Mouse (Mus musculus) adrenal gland, adult (tissue): ENCODE measurements at regions not wholly inside any gene's neighbourhood (a gene's known extent, or its start where the extent isn't known, plus 50 kb on each side); places are given as distances from the start of the nearest gene placed in this dataset.

ENCODE experiments used
- DNase-seq, 2 experiments: peaks; one replicate each; pipeline ENCODE4 v3.0.0; 2022 to 2023; ENCODE audit warnings: low spot score in 1 of 2; ENCODE audit not compliant: inconsistent age in 2 of 2

- DNase-seq = no peak
Observed at GRCm38 (mm10) chr11:65638211-65638610, 149.9 kb downstream of the Map2k4 start.

- no peak for DNase-seq
Observed at GRCm38 (mm10) chr11:65637206-65637605, 150.9 kb downstream of the Map2k4 start.

DNA sequence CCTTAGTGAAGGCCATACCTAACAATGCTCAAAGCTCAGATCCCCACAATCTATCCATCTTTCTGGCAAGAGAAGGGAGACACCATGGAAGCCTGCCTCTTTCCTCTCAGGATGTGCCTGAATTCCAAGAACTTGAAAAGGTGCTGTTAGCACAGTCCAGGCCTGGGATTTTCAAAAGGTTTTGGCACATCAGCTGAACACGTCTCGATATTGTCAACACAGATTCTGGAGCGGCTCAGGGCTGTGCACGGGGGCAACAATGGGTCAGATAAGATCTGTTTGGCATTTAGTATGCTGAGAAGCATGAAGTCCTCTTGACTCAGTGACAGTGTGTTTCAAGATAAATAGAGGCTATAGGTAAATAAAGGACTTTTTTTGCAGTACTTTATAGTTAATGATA lies 152.8 kb downstream of the Map2k4 start:
- no peak for DNase-seq

GRCm38 (mm10) chr11:65631164-65631563 lies 156.9 kb downstream of the Map2k4 start:
- peak; percentile 14 to 76 for DNase-seq

DNA sequence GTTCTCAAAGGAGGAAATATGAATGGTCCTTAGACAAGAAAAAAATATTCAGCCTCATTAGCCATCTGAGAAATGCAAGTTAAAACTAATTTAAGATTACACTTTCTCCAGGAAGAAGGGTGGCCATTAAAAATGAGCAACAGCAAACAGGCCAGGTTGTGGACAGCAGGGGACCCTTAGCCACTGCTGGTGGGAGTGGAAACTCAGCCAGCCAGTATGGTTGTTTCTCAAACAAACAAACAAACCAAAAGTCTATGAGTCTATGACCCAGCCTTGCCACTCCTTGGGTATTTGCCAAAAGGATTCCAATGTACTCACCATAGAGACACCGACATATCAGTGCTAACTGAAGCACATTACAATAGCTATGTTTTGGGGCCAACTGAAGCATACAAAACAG lies 157.7 kb downstream of the Map2k4 start:
- no peak for DNase-seq

GRCm38 (mm10) chr11:65629320-65629719 lies 158.8 kb downstream of the Map2k4 start:
- no peak for DNase-seq

DNA sequence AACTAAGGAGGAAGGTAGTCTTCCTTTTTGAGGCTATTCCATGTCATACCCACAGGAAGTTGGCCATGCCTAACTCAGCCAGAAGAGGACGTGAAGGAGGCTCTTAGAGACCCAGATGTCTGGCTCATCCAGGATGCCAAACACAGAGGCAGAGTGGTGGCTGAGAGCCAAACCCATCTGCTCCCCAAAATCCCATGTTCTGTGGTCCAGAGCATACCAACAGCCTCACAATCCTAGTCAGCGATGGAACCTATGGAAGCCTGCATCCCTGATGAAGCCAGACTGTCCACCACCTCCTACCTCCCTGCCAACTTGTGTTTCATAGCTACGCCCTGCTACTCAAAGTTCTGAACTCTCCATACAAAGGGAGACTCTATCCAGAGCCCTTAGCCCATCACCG lies 169.1 kb downstream of the Map2k4 start:
- DNase-seq = no peak

- DNase-seq = no peak
Observed at GRCm38 (mm10) chr11:65610536-65610935, 177.6 kb downstream of the Map2k4 start.

- no peak for DNase-seq
Observed at GRCm38 (mm10) chr11:65609056-65609455, 179.0 kb downstream of the Map2k4 start.

DNA sequence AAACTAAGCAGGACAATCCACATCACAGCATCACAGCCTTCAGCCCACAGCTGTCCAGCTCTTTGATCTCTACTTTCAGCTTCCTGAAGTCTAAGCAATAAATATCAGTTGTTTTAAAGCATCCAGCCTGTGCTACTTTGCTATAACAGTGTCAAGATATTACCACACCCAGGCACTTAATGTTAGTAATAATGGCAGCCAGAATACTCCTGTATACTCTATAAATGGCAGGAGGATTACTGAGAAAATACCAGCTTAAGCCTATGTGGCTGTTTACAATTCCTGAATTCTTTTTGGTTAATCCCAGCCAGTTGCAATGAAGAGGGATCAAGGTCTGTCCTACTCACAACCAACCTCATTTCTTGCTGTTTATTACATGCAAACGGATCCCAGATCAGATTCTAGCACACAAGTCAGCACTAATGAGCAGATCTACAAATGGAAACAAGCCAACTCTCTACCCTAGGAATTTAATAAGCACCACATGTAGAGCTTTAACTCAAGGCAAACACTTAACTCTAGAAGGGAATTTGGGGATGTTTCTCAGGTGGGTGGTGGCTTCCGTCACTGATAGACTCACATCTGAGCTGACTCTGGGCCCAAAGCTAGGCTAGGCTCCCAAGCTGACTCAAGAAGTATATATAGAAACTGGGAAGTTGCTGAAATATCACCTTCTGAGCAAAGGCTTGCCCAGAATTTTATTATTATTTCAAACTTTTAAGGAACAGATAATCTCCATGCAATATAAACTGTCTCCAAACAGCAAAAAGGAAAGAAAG lies 190.6 kb downstream of the Map2k4 start:
- no peak for DNase-seq

- no peak for DNase-seq
Observed at GRCm38 (mm10) chr11:65588491-65588890, 199.6 kb downstream of the Map2k4 start.

DNA sequence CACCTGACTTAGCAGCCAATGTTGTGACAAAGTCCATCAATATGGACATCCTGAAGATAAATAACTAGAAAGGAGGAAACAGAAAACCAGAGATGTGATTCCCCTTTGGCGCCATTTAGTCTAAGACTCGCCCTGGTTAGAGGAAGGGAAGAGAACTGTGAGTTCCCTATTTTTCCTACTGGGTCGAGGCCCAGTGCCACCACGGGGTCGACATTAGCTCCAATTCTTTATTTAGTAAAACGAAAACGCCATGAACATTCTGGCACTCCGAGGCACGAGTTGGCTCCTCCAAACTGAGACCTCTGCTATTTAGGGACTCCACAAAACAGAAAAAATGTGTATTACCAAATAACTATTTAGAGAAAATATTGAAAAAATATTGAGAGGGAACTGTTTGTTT lies 220.3 kb downstream of the Map2k4 start:
- no peak for DNase-seq

- no peak for DNase-seq
Observed at GRCm38 (mm10) chr11:65558236-65558635, 229.9 kb downstream of the Map2k4 start.

- no peak for DNase-seq
Observed at GRCm38 (mm10) chr11:65551073-65551472, 237.0 kb downstream of the Map2k4 start.

GRCm38 (mm10) chr11:65544281-65544680 lies 243.8 kb downstream of the Map2k4 start:
- DNase-seq = no peak

- DNase-seq = no peak
Observed at GRCm38 (mm10) chr11:65543581-65543980, 244.5 kb downstream of the Map2k4 start.

GRCm38 (mm10) chr11:65537046-65537630 lies 251.0 kb downstream of the Map2k4 start:
- DNase-seq = no peak

DNA sequence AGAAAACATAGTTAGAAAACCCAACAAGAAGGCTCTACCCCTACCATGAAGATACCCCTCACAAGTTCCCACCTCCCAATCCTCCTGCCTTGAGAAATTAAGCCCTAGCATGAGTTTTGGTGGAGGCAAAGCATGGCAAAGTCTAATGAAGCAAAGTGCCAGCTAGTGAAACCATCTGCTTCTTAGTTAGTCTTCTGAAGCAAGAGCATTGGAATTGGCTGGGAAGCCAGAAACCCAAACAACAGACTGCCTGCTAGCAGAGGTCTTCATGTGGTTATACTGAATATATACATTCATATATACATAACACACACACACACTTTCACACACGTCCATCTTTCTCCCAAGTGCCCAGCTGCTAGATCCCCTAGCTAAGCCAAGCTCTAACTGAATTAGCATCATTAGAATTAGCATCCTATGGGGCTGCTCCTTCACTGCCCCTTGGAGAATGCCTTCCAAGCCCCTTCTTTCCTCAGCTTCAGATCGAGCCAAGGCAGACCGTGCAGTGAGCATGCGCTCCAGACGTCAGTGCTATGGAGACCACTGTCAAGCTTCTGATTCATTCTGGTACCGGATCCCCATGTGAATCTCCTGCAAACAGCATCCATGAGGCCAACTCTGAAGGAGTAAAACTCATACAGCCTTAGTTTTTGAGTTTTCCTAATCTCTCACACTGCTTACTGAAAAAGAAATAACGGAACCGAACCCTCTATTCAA lies 252.2 kb downstream of the Map2k4 start:
- DNase-seq = no peak

- DNase-seq = peak in 1 of 2 experiments; percentile 29
Observed at GRCm38 (mm10) chr11:65530744-65531143, 257.4 kb downstream of the Map2k4 start.

GRCm38 (mm10) chr11:65505106-65505865 lies 235.5 kb upstream of the Myocd start:
- DNase-seq = no peak

DNA sequence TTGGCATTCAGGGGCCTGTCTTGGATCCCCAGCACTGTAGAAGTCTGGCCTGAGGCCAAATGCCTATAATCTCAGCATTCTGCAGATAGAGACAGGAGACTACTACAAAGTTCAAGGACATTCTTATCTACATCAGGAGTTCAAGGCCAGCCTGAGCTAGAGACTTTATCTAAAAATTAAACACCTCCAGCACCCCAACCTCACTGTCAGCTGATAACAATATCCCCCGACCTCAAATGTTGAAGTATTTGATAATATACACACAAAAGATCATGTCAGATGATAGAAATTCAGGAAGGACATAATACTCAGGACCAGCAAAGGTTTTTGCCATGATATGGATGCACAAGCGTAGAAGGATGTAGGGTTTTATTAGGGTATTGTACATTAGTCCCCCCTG lies 228.2 kb upstream of the Myocd start:
- DNase-seq = no peak
